Mouse (Mus musculus) neural tube, embryonic 13.5 days (tissue): ENCODE measurements around the gene R3hdm4. TPM values are rescaled to one million over a fixed set of nuclear protein-coding genes. Genes with fewer than 3 reads are reported as not detected.
"Not testable (repeated sequence)": the region's sequence is repeated elsewhere in the genome, so short reads cannot be mapped to it uniquely, and the experiment has no call there.

Experiments
- ATAC-seq: fragments of 200-750 bp; cut with Nextera tagmentation; 2 replicates; pipeline ENCODE4 v1.8.0; 2017; ENCODE audit warnings: low read depth, mild to moderate bottlenecking, moderate TSS enrichment, moderate library complexity
- H3K27ac ChIP-seq: fragments of 300-500 bp; sonication (generic); replicated peaks from 2 replicates; pipeline ENCODE4 v1.5.1; 2015; ENCODE audit warnings: moderate library complexity, mild to moderate bottlenecking, inconsistent platforms
- H3K27me3 ChIP-seq: fragments of 300-500 bp; sonication (generic); 2 replicates; pipeline ENCODE4 v1.6.1; 2015; ENCODE audit warnings: mild to moderate bottlenecking, inconsistent platforms
- H3K36me3 ChIP-seq: fragments of 300-500 bp; sonication (generic); 2 replicates; pipeline ENCODE4 v1.6.1; 2015; ENCODE audit warnings: mild to moderate bottlenecking, inconsistent platforms
- H3K4me1 ChIP-seq: fragments of 300-500 bp; sonication (generic); replicated peaks from 2 replicates; pipeline ENCODE4 v1.6.1; 2015; ENCODE audit warnings: inconsistent platforms
- H3K4me2 ChIP-seq: fragments of 300-500 bp; sonication (generic); 2 replicates; pipeline ENCODE4 v1.6.1; 2015; ENCODE audit warnings: inconsistent platforms, mild to moderate bottlenecking, moderate library complexity
- H3K4me3 ChIP-seq: fragments of 300-500 bp; sonication (generic); 2 replicates; pipeline ENCODE4 v1.5.1; 2015; ENCODE audit warnings: mild to moderate bottlenecking, inconsistent platforms
- H3K9ac ChIP-seq: fragments of 300-500 bp; sonication (generic); 2 replicates; pipeline ENCODE4 v1.6.1; 2015; ENCODE audit warnings: moderate library complexity, mild to moderate bottlenecking, inconsistent platforms
- H3K9me3 ChIP-seq: fragments of 300-500 bp; sonication (generic); 2 replicates; pipeline ENCODE4 v1.6.1; 2016; ENCODE audit warnings: inconsistent platforms
- WGBS: fragments of 180-500 bp; shearing (Covaris S2); methylation state at CpG from one replicate; pipeline ENCODE4 v1.1.7; 2015; 5-methylcytosine and 5-hydroxymethylcytosine counted together
- polyA plus RNA-seq: library from polyadenylated mRNA; unstranded; fragments of >200 nt; fragmentation: Nextera tagmentation; extraction: Ambion mirVana; gene quantifications from 2 replicates; pipeline ENCODE4 v1.2.1, GENCODE M21; 2015

R3hdm4 gene
- polyA plus RNA-seq, 1 experiment from 2014 or later, result 249 TPM

DNA sequence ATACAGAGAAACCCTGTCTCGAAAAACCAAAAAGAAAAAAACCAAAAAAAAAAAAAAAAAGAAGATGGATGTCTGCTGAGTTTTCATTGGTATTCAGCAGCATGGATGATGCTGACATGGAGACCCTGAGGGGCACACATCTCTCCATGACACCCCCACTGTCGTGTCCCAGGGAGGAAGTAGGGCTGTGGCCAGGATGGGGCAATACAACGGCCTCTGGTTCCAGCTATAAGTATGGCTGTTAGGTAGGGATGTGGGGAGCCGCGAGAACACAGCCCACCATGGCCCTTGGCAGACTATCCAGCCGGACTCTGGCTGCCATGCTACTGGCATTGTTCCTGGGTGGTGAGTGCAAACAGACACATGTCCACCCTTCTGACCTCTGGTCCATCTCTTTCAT is 35.0 kb downstream of the R3hdm4 start, which contains the start of gene Elane:
Gene Elane, plus strand, starts transcription at position 194 of the 400 bp plus-strand sequence.
- H3K27ac ChIP-seq, result no peak within 1 kb of the TSS
- H3K4me1 ChIP-seq, result peaks cover 21% of the 10 kb centered on the region
- no peak within 1 kb of the TSS for H3K4me2 ChIP-seq
- no peaks in the 10 kb centered on the region for H3K9me3 ChIP-seq
- no peak for ATAC-seq
- H3K36me3 ChIP-seq, result no peaks in the 10 kb centered on the region
- H3K4me3 ChIP-seq, result no peak within 1 kb of the TSS
- WGBS, result 81% methylated on average over 6 of the region's 6 CpGs
- peaks cover 24% of the 10 kb centered on the region for H3K27me3 ChIP-seq
- no peak within 1 kb of the TSS for H3K9ac ChIP-seq

DNA sequence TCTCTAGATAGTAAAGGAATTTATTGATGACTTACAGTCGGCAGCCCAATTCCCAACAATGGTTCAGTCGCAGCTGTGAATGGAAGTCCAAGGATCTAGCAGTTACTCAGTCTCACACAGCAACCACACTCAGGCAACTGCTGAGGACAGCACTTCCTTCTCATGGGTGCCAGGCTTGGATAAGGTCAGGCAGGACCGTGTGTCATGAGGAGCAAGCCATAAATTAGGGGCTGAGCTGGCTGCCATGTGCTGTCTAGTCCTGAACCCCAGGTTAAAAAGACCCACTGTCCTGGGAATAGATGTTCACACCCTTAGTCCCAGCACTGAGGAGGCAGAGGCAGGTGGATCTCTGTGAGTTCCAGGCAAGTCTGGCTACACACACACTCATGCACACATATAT is 36.1 kb downstream of the R3hdm4 start:
- peaks cover 33% of the 10 kb centered on the region for H3K27me3 ChIP-seq
- H3K4me1 ChIP-seq, result peaks cover 21% of the 10 kb centered on the region
- not testable (repeated sequence) for H3K27ac ChIP-seq, ATAC-seq, H3K9me3 ChIP-seq, H3K36me3 ChIP-seq, H3K4me3 ChIP-seq, H3K4me2 ChIP-seq, H3K9ac ChIP-seq
- 79% methylated on average over 3 of the region's 3 CpGs for WGBS

DNA sequence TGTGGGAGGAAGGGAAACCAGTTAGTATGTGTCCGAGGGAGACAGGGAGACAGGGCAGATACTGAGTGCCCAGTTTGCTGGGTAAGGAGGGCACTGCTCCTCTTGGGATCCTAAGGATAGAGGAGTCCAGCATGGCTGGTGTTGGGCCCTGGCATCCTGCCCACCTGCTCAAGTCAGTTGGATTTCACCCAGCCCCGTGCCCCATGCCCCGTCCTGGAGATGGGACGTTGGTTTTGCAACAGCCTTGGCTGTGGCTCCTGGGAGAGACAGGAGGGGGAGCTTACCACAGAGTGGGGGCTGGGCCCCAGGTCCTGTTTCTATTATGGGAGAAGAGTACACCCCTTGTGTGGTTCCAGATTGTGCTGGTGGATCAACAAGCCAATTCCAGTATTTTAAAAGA is 36.6 kb downstream of the R3hdm4 start:
- WGBS, result 78% methylated on average over 4 of the region's 4 CpGs
- no peaks in the 10 kb centered on the region for H3K36me3 ChIP-seq
- H3K9ac ChIP-seq, result no peak overlapping the region
- H3K27ac ChIP-seq, result no peak overlapping the region
- H3K4me1 ChIP-seq, result peaks cover 21% of the 10 kb centered on the region
- peaks cover 33% of the 10 kb centered on the region for H3K27me3 ChIP-seq
- 0 out of 2 replicates have a peak, but pooled peaks have one; percentile 15 for ATAC-seq
- H3K4me3 ChIP-seq, result no peak overlapping the region
- no peaks in the 10 kb centered on the region for H3K9me3 ChIP-seq
- no peak overlapping the region for H3K4me2 ChIP-seq

- H3K9ac ChIP-seq, result peak overlapping the region; percentile 45
- H3K4me2 ChIP-seq, result no peak overlapping the region
- H3K36me3 ChIP-seq, result no peaks in the 10 kb centered on the region
- peaks cover 33% of the 10 kb centered on the region for H3K27me3 ChIP-seq
- ATAC-seq, result peak; percentile 25
- 15% methylated on average over 22 of the region's 22 CpGs for WGBS
- no peaks in the 10 kb centered on the region for H3K9me3 ChIP-seq
- peaks cover 21% of the 10 kb centered on the region for H3K4me1 ChIP-seq
- no peak overlapping the region for H3K27ac ChIP-seq
- H3K4me3 ChIP-seq, result no peak overlapping the region
These were observed 37.5 kb downstream of the R3hdm4 start for GRCm38 (mm10) chr10:79883297-79884084.

DNA sequence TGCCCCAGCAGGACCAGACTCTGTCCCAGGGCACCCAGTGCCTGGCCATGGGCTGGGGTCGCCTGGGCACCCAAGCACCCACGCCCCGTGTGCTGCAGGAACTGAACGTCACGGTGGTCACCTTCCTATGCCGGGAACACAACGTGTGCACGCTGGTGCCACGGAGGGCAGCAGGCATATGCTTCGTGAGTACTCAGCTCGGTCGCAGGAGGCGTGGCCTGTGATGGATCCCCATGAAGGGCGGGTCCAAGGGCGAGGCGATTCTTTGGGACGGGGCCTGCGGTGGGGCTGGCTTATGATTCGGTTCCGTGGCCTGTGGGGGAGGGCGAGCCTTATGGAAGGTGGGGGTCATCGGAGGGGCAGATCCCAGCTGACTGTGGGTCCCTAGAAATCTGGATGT is 39.0 kb downstream of the R3hdm4 start:
- WGBS, result 8% methylated on average over 22 of the region's 22 CpGs
- H3K27me3 ChIP-seq, result peaks cover 33% of the 10 kb centered on the region

DNA sequence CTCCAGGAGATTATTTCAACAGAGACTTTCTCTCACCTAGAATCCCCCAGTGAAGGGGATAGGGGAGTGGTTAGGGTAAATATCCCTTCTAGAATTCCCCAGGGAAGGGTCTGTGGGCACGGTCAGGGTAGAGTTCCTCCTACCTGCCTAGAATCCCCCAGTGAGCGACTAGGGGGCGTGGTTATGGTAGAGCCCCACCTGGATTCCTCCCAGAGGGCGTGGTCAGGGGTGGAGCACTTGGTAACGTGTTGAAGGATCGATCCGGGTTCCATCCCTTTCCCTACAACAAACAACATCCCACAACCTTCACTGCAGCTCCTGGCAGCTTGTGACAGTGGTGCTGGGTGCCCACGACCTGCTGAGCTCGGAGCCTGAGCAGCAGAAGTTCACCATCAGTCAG is 40.3 kb downstream of the R3hdm4 start:
- 18% methylated on average over 9 of the region's 9 CpGs for WGBS
- Histone ChIP-seq H3K4me2 (no peak overlapping the region), H3K4me1 (peaks cover 22% of the 10 kb centered on the region)

More for the DNA sequence above, 39.0 kb downstream of the R3hdm4 start:
- no peak for ATAC-seq
- Histone ChIP-seq H3K4me3 (no peak overlapping the region), H3K4me1 (peaks cover 21% of the 10 kb centered on the region), H3K9ac (peak overlapping the region; percentile 43; the same call in 1 of the 2 replicates), H3K27ac (no peak overlapping the region), H3K4me2 (peak overlapping the region; percentile 37), H3K9me3 (no peaks in the 10 kb centered on the region), H3K36me3 (no peaks in the 10 kb centered on the region)

DNA sequence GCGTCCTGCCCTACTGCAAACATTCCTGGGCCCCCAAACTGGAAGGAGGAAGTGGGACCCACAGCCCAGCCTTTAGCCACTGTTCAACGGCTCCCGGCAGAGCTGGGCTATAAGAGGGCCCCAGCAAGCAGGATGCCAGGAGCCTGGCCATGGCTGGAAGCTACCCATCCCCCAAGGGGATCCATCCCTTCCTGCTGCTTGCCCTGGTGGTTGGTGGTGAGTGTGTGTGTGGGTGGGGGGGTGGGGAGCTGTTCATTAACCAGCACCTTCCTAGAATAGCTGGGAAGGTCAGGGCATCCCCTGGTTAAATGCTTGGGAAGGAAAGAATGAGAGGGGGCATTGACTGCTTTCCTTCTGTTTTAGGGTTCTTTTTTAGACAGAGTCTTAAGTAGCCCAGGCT is 41.5 kb downstream of the R3hdm4 start:
- Histone ChIP-seq H3K27ac (no peak overlapping the region), H3K4me2 (no peak overlapping the region), H3K4me1 (peaks cover 34% of the 10 kb centered on the region), H3K9ac (no peak overlapping the region), H3K36me3 (no peaks in the 10 kb centered on the region), H3K27me3 (peaks cover 33% of the 10 kb centered on the region), H3K4me3 (no peak overlapping the region), H3K9me3 (no peaks in the 10 kb centered on the region)
- 40% methylated on average over 3 of the region's 3 CpGs for whole genome bisulfite sequencing
- ATAC-seq, result no peak

More for the DNA sequence above, 40.3 kb downstream of the R3hdm4 start:
- Histone ChIP-seq H3K36me3 (no peaks in the 10 kb centered on the region), H3K9ac (no peak overlapping the region), H3K27me3 (peaks cover 33% of the 10 kb centered on the region), H3K27ac (no peak overlapping the region), H3K4me3 (no peak overlapping the region), H3K9me3 (no peaks in the 10 kb centered on the region)
- ATAC-seq, result no peak

GRCm38 (mm10) chr10:79877757-79878156 is 43.3 kb downstream of the R3hdm4 start:
- Histone ChIP-seq H3K4me2 (no peak overlapping the region), H3K27me3 (peaks cover 25% of the 10 kb centered on the region), H3K4me3 (no peak overlapping the region), H3K27ac (no peak overlapping the region), H3K9me3 (no peaks in the 10 kb centered on the region), H3K4me1 (peaks cover 32% of the 10 kb centered on the region), H3K36me3 (no peaks in the 10 kb centered on the region), H3K9ac (no peak overlapping the region)
- no peak for ATAC-seq
- 49% methylated on average over 12 of the region's 12 CpGs for WGBS

DNA sequence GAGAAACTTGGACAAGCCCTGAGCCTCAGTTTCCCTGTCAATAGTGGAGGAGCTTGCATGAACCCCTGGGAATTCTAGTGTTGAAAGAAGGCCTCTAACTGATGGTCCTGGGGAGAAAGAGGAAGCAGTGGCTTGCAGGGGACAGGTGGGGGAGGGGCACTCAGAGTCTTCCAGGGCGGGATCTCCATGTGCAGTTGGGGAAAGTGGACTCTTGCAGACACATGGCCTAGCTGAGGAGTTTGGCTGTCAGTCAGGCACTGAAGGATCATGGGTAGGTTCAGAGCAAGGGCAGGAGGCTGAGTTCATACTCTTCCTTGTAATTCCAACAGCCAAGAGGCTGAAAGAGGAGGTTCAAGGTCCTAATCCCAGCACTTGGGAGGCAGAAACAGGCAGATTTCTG is 43.8 kb downstream of the R3hdm4 start:
- H3K27me3 ChIP-seq, result peaks cover 20% of the 10 kb centered on the region
- H3K9ac ChIP-seq, result no peak overlapping the region
- ATAC-seq, result no peak
- no peak overlapping the region for H3K4me2 ChIP-seq
- H3K9me3 ChIP-seq, result no peaks in the 10 kb centered on the region
- 48% methylated on average over 1 of the region's 1 CpGs for WGBS
- H3K4me1 ChIP-seq, result peaks cover 32% of the 10 kb centered on the region
- no peak overlapping the region for H3K27ac ChIP-seq
- no peaks in the 10 kb centered on the region for H3K36me3 ChIP-seq
- no peak overlapping the region for H3K4me3 ChIP-seq

DNA sequence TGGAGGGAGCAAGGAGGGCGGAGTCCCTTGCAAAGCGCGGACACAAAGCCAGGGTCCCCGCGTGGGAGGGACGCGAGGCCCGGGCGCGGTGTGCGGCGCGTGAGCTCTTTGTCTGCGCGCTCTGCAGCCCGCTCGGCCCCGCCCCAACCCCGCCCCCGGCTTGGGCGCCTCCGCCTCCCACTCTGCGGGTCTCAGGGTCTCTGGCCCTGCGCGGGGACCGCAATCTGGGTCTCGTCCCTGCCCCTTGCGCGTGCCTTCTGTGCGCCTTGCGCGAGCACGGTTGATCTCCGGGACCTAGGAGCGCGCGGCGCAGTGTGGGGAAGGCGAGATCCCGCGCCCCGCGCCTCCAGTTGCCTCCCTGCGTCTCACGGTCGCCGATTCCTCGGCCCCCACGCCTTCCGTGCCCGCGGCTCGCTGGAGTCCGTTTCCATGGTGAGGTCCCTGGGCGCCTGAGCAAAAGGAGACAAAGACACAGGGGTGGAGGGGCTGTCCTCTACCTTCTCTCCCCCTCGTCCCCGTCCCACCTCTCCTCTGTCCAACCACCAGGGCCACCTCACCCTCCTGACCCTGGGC is 46.6 kb downstream of the R3hdm4 start, which contains the start of the genes Prtn3 and Plppr3:
Gene Prtn3, plus strand, starts transcription at position 187 of the 573 bp plus-strand sequence.
Gene Plppr3, minus strand, starts transcription at position 345 of the 573 bp plus-strand sequence.
- under 1% methylated on average over 57 of the region's 57 CpGs for WGBS
- peaks cover 25% of the 10 kb centered on the region for H3K36me3 ChIP-seq

GRCm38 (mm10) chr10:79873715-79874289 is 47.2 kb downstream of the R3hdm4 start:
- Histone ChIP-seq H3K4me1 (peaks cover 58% of the 10 kb centered on the region), H3K27ac (peak overlapping the region; percentile 94), H3K36me3 (peaks cover 30% of the 10 kb centered on the region), H3K4me3 (peak overlapping the region; percentile 66), H3K9me3 (no peaks in the 10 kb centered on the region), H3K27me3 (no peaks in the 10 kb centered on the region), H3K4me2 (peak overlapping the region; percentile 92), H3K9ac (peak overlapping the region; percentile 97)
- under 1% methylated on average over 26 of the region's 26 CpGs for WGBS
- ATAC-seq, result peak; percentile 2

More for the DNA sequence above, 46.6 kb downstream of the R3hdm4 start, which contains the start of the genes Prtn3 and Plppr3:
- H3K4me2 ChIP-seq, result peak within 1 kb of the TSS; percentile 92
- H3K4me3 ChIP-seq, result peak within 1 kb of the TSS; percentile 66
- peak; percentile 92 for ATAC-seq
- peak within 1 kb of the TSS; percentile 94 for H3K27ac ChIP-seq
- H3K9ac ChIP-seq, result peak within 1 kb of the TSS; percentile 97
- H3K4me1 ChIP-seq, result peaks cover 52% of the 10 kb centered on the region
- H3K9me3 ChIP-seq, result no peaks in the 10 kb centered on the region
- no peaks in the 10 kb centered on the region for H3K27me3 ChIP-seq

DNA sequence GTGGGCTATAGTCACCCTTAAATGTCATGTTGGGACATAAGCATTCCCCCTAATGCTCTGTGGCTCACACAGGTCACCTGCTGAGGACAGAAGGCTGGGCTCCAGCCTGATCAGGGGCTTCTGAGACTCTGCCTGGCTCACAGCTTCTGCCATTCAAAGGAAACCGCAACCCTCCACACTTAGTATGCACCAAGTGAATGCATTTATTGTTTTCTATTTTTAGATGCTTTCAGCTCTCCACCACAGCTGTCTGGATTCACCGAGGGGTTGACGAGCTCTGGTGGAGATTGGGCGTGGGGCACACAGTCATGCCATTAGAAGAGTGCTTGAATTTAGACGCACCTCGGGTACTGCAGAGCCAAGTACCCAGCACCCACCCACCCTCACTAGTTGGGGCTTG is 47.7 kb downstream of the R3hdm4 start:
- H3K27me3 ChIP-seq, result no peaks in the 10 kb centered on the region
- peak overlapping the region; percentile 94 for H3K27ac ChIP-seq
- peak overlapping the region; percentile 97 for H3K9ac ChIP-seq
- 3% methylated on average over 6 of the region's 6 CpGs for WGBS
- peaks cover 63% of the 10 kb centered on the region for H3K4me1 ChIP-seq
- peaks cover 32% of the 10 kb centered on the region for H3K36me3 ChIP-seq
- H3K4me2 ChIP-seq, result peak overlapping the region; percentile 92
- H3K4me3 ChIP-seq, result peak overlapping the region; percentile 66
- no peaks in the 10 kb centered on the region for H3K9me3 ChIP-seq
- 0 out of 2 replicates have a peak, but pooled peaks have one; percentile 1 for ATAC-seq
